Mouse (Mus musculus) MEL (cell line): ENCODE measurements around the gene Kdm5b. TPM values are rescaled to one million over a fixed set of nuclear protein-coding genes. Genes with fewer than 3 reads are reported as not detected.

Source experiments
- DNase-seq: peaks from one replicate; pipeline ENCODE4 v3.0.0; 2011; ENCODE audit warnings: low read depth, low spot score
- H3K27ac ChIP-seq: 2 replicates; pipeline ENCODE4 v1.5.1; 2012; ENCODE audit warnings: low read depth, mild to moderate bottlenecking, control low read depth, low read length, moderate library complexity; ENCODE audit not compliant: control insufficient read depth
- H3K27me3 ChIP-seq, 2 experiments: fragments of 150-350 bp in 1 of 2; sonication (generic) in 1 of 2; 2 replicates each; pipeline ENCODE4 v1.6.1; 2012; ENCODE audit warnings: low read length in 2 of 2, mild to moderate bottlenecking in 2 of 2, improper control_type of control experiment in 1 of 2, moderate library complexity in 1 of 2; ENCODE audit not compliant: insufficient read depth in 2 of 2, control insufficient read depth in 1 of 2
- H3K36me3 ChIP-seq, 2 experiments: 2 replicates each; pipeline ENCODE4 v1.6.1; 2012 to 2014; ENCODE audit warnings: low read length in 2 of 2, improper control_type of control experiment in 1 of 2, inconsistent platforms in 1 of 2, mild to moderate bottlenecking in 1 of 2; ENCODE audit not compliant: insufficient read depth in 2 of 2, control insufficient read depth in 1 of 2
- H3K4me1 ChIP-seq, 2 experiments: fragments of 150-350 bp in 1 of 2; sonication (generic) in 1 of 2; 2 replicates each; pipeline ENCODE4 v1.6.1; 2012; ENCODE audit warnings: low read length in 2 of 2, improper control_type of control experiment in 1 of 2, mild to moderate bottlenecking in 1 of 2; ENCODE audit not compliant: insufficient read depth in 2 of 2, control insufficient read depth in 1 of 2
- H3K4me3 ChIP-seq, 2 experiments: fragments of 150-350 bp in 1 of 2; sonication (generic) in 1 of 2; 2 replicates each; pipeline ENCODE4 v1.5.1; 2012; ENCODE audit warnings: low read depth in 2 of 2, low read length in 2 of 2, mild to moderate bottlenecking in 2 of 2, moderate library complexity in 2 of 2, control low read depth in 1 of 2, improper control_type of control experiment in 1 of 2; ENCODE audit not compliant: control insufficient read depth in 1 of 2, insufficient read depth in 1 of 2
- H3K79me2 ChIP-seq: 2 replicates; pipeline ENCODE4 v1.6.1; 2012; ENCODE audit warnings: mild to moderate bottlenecking, low read length, moderate library complexity; ENCODE audit not compliant: control insufficient read depth, poor library complexity, insufficient read depth
- H3K9ac ChIP-seq: 2 replicates; pipeline ENCODE4 v1.6.1; 2012; ENCODE audit warnings: low read depth, mild to moderate bottlenecking, control low read depth, low read length, moderate library complexity; ENCODE audit not compliant: control insufficient read depth, poor library complexity, severe bottlenecking
- H3K9me3 ChIP-seq: fragments of 150-350 bp; sonication (generic); replicated peaks from 2 replicates; pipeline ENCODE4 v1.6.1; 2012; ENCODE audit warnings: mild to moderate bottlenecking, low read length, improper control_type of control experiment, moderate library complexity; ENCODE audit not compliant: insufficient read depth
- BHLHE40 ChIP-seq: IDR thresholded peaks from 2 replicates; pipeline ENCODE4 v1.6.1; 2012; ENCODE audit warnings: low read depth, mild to moderate bottlenecking, inconsistent platforms, low read length, improper control_type of control experiment, borderline replicate concordance
- CHD1 ChIP-seq: IDR thresholded peaks from 2 replicates; pipeline ENCODE4 v1.6.1; 2012; ENCODE audit warnings: low read depth, mild to moderate bottlenecking, inconsistent platforms, low read length, improper control_type of control experiment
- CTCF ChIP-seq, 3 experiments: IDR thresholded peaks in 2 of 3; conservative IDR thresholded peaks in 1 of 3; 2 replicates each; pipeline ENCODE4 v1.5.1; 2011 to 2012; ENCODE audit warnings: low read length in 3 of 3, low read depth in 2 of 3, mild to moderate bottlenecking in 2 of 3, improper control_type of control experiment in 1 of 3, inconsistent platforms in 1 of 3, mixed read lengths in 1 of 3, moderate library complexity in 1 of 3; ENCODE audit not compliant: control insufficient read depth in 1 of 3, insufficient read depth in 1 of 3, poor library complexity in 1 of 3, severe bottlenecking in 1 of 3
- E2F4 ChIP-seq: IDR thresholded peaks from 2 replicates; pipeline ENCODE4 v1.6.1; 2011; ENCODE audit warnings: low read depth, low read length, improper control_type of control experiment, borderline replicate concordance
- ELF1 ChIP-seq: IDR thresholded peaks from 2 replicates; pipeline ENCODE4 v1.6.1; 2014; ENCODE audit warnings: low read depth, mild to moderate bottlenecking, inconsistent platforms, low read length, improper control_type of control experiment, moderate library complexity
- EP300 ChIP-seq, 2 experiments: IDR thresholded peaks; 2 replicates each; pipeline ENCODE4 v1.6.1; 2011; ENCODE audit warnings: improper control_type of control experiment in 2 of 2, low read length in 2 of 2, low read depth in 1 of 2, mild to moderate bottlenecking in 1 of 2
- ETS1 ChIP-seq: IDR thresholded peaks from 2 replicates; pipeline ENCODE4 v1.6.1; 2012; ENCODE audit warnings: low read depth, mild to moderate bottlenecking, inconsistent platforms, low read length, improper control_type of control experiment, moderate library complexity
- GABPA ChIP-seq: IDR thresholded peaks from 2 replicates; pipeline ENCODE4 v1.6.1; 2012; ENCODE audit warnings: low read depth, mild to moderate bottlenecking, inconsistent platforms, low read length, improper control_type of control experiment, moderate library complexity
- GATA1 ChIP-seq: IDR thresholded peaks from 2 replicates; pipeline ENCODE4 v1.6.1; 2011; ENCODE audit warnings: low read depth, low read length, improper control_type of control experiment
- HCFC1 ChIP-seq: IDR thresholded peaks from 2 replicates; pipeline ENCODE4 v1.6.1; 2012; ENCODE audit warnings: low read depth, mild to moderate bottlenecking, inconsistent platforms, low read length, improper control_type of control experiment, moderate library complexity
- JUND ChIP-seq: IDR thresholded peaks from 2 replicates; pipeline ENCODE4 v1.6.1; 2011; ENCODE audit warnings: low read depth, mild to moderate bottlenecking, improper control_type of control experiment, low read length
- KAT2A ChIP-seq: conservative IDR thresholded peaks from 2 replicates; pipeline ENCODE4 v1.6.1; 2012; ENCODE audit warnings: low read depth, low read length, improper control_type of control experiment, inconsistent platforms
- MAFK ChIP-seq: IDR thresholded peaks from 2 replicates; pipeline ENCODE4 v1.6.1; 2011; ENCODE audit warnings: low read depth, mild to moderate bottlenecking, low read length, improper control_type of control experiment, borderline replicate concordance
- MAX ChIP-seq: IDR thresholded peaks from 2 replicates; pipeline ENCODE4 v1.6.1; 2011; ENCODE audit warnings: low read length, improper control_type of control experiment
- MAZ ChIP-seq: IDR thresholded peaks from 2 replicates; pipeline ENCODE4 v1.6.1; 2012; ENCODE audit warnings: low read depth, mild to moderate bottlenecking, inconsistent platforms, low read length, improper control_type of control experiment
- MEF2A ChIP-seq: IDR thresholded peaks from 2 replicates; pipeline ENCODE4 v1.6.1; 2014; ENCODE audit warnings: low read depth, mild to moderate bottlenecking, inconsistent platforms, low read length, improper control_type of control experiment; ENCODE audit not compliant: poor library complexity, insufficient replicate concordance, severe bottlenecking; ENCODE audit errors: extremely low read depth
- MXI1 ChIP-seq: IDR thresholded peaks from 2 replicates; pipeline ENCODE4 v1.6.1; 2011; ENCODE audit warnings: mild to moderate bottlenecking, low read depth, low read length, improper control_type of control experiment
- MYB ChIP-seq: IDR thresholded peaks from 2 replicates; pipeline ENCODE4 v1.6.1; 2011; ENCODE audit warnings: mild to moderate bottlenecking, low read depth, low read length, improper control_type of control experiment
- MYC ChIP-seq: IDR thresholded peaks from 2 replicates; pipeline ENCODE4 v1.6.1; 2011; ENCODE audit warnings: low read depth, mild to moderate bottlenecking, low read length, improper control_type of control experiment, moderate library complexity
- NELFE ChIP-seq: IDR thresholded peaks from 2 replicates; pipeline ENCODE4 v1.6.1; 2011; ENCODE audit warnings: low read depth, low read length, improper control_type of control experiment
- NRF1 ChIP-seq: IDR thresholded peaks from 2 replicates; pipeline ENCODE4 v1.6.1; 2014; ENCODE audit warnings: low read depth, mild to moderate bottlenecking, inconsistent platforms, low read length, improper control_type of control experiment, moderate library complexity; ENCODE audit not compliant: poor library complexity, insufficient read depth, severe bottlenecking
- POLR2A ChIP-seq, 2 experiments: IDR thresholded peaks; 2 replicates each; pipeline ENCODE4 v1.6.1; 2011 to 2012; ENCODE audit warnings: low read length in 2 of 2, mild to moderate bottlenecking in 2 of 2, control low read depth in 1 of 2, improper control_type of control experiment in 1 of 2, low read depth in 1 of 2, moderate library complexity in 1 of 2; ENCODE audit not compliant: control insufficient read depth in 1 of 2, insufficient read depth in 1 of 2, poor library complexity in 1 of 2
- POLR2AphosphoS2 ChIP-seq: IDR thresholded peaks from 2 replicates; pipeline ENCODE4 v1.6.1; 2011; ENCODE audit warnings: low read length, improper control_type of control experiment
- POLR2AphosphoS5 ChIP-seq: IDR thresholded peaks from 2 replicates; pipeline ENCODE4 v1.6.1; 2012; ENCODE audit warnings: low read depth, borderline replicate concordance, mild to moderate bottlenecking, inconsistent platforms, low read length, moderate library complexity, mixed read lengths
- RAD21 ChIP-seq: IDR thresholded peaks from 2 replicates; pipeline ENCODE4 v1.6.1; 2011; ENCODE audit warnings: mild to moderate bottlenecking, low read depth, low read length, improper control_type of control experiment
- RCOR1 ChIP-seq: IDR thresholded peaks from 2 replicates; pipeline ENCODE4 v1.6.1; 2012; ENCODE audit warnings: low read depth, mild to moderate bottlenecking, inconsistent platforms, low read length, improper control_type of control experiment
- SIN3A ChIP-seq: IDR thresholded peaks from 2 replicates; pipeline ENCODE4 v1.6.1; 2012; ENCODE audit warnings: low read length, improper control_type of control experiment, inconsistent platforms
- SMC3 ChIP-seq: IDR thresholded peaks from 2 replicates; pipeline ENCODE4 v1.6.1; 2011; ENCODE audit warnings: low read depth, low read length, improper control_type of control experiment
- TAL1 ChIP-seq: IDR thresholded peaks from 2 replicates; pipeline ENCODE4 v1.6.1; 2012; ENCODE audit warnings: mild to moderate bottlenecking, inconsistent platforms, low read length, moderate library complexity, mixed read lengths
- TBP ChIP-seq: IDR thresholded peaks from 2 replicates; pipeline ENCODE4 v1.8.0; 2011; ENCODE audit warnings: low read depth, low read length, improper control_type of control experiment
- TCF12 ChIP-seq: IDR thresholded peaks from 2 replicates; pipeline ENCODE4 v1.6.1; 2014; ENCODE audit warnings: low read depth, mild to moderate bottlenecking, inconsistent platforms, low read length, improper control_type of control experiment, moderate library complexity
- USF1 ChIP-seq: IDR thresholded peaks from 2 replicates; pipeline ENCODE4 v1.6.1; 2014; ENCODE audit warnings: low read depth, mild to moderate bottlenecking, inconsistent platforms, low read length, improper control_type of control experiment, moderate library complexity
- USF2 ChIP-seq, 2 experiments: IDR thresholded peaks; 2 replicates each; pipeline ENCODE4 v1.6.1; 2011 to 2012; ENCODE audit warnings: improper control_type of control experiment in 2 of 2, low read length in 2 of 2, borderline replicate concordance in 1 of 2, inconsistent platforms in 1 of 2, low read depth in 1 of 2, mild to moderate bottlenecking in 1 of 2; ENCODE audit not compliant: insufficient read depth in 1 of 2
- ZKSCAN1 ChIP-seq: IDR thresholded peaks from 2 replicates; pipeline ENCODE4 v1.6.1; 2012; ENCODE audit warnings: low read depth, mild to moderate bottlenecking, inconsistent platforms, low read length, improper control_type of control experiment, moderate library complexity
- ZMIZ1 ChIP-seq: IDR thresholded peaks from 2 replicates; pipeline ENCODE4 v1.6.1; 2012; ENCODE audit warnings: low read depth, mild to moderate bottlenecking, inconsistent platforms, low read length, improper control_type of control experiment, moderate library complexity
- ZNF384 ChIP-seq: IDR thresholded peaks from 2 replicates; pipeline ENCODE4 v1.6.1; 2012; ENCODE audit warnings: low read depth, mild to moderate bottlenecking, inconsistent platforms, low read length, improper control_type of control experiment
- polyA plus RNA-seq, 2 experiments: library from polyadenylated mRNA; stranded (reverse) in 1 of 2; unstranded in 1 of 2; fragments of >175 nt in 1 of 2; fragments of >200 nt in 1 of 2; gene quantifications; 2 replicates each; pipeline versions ENCODE4 v1.2.1 to v1.2.4; 2012; ENCODE audit warnings: low replicate concordance in 2 of 2, low read depth in 1 of 2; ENCODE audit not compliant: insufficient read length in 2 of 2, insufficient read depth in 1 of 2, missing spikeins in 1 of 2
- total RNA-seq: library from RNA; depleted of rRNA; stranded (reverse); fragments of 300-350 nt; gene quantifications from 2 replicates; pipeline ENCODE4 v1.2.3, GENCODE M21; 2012; rRNA removed

Gene Kdm5b
- total RNA-seq: 25.5 and 37.7 TPM in 2 replicates
- 10 to 100 TPM; 31.8 to 48.6 TPM for polyA plus RNA-seq

GRCm38 (mm10) chr1:134559976-134560375 is at the start of gene Kdm5b:
TSS of gene Kdm5b (plus strand) at chr1:134560171.
- Histone ChIP-seq H3K4me1 (peaks cover 12 to 37% of the 10 kb centered on the region in 2 experiments), H3K27me3 (no peaks in the 10 kb centered on the region), H3K9me3 (no peaks in the 10 kb centered on the region), H3K79me2 (peaks cover 48% of the 10 kb centered on the region), H3K4me3 (peak within 1 kb of the TSS; percentile 71 to 79), H3K27ac (peak within 1 kb of the TSS; percentile 44), H3K9ac (peak within 1 kb of the TSS; percentile 94), H3K36me3 (peaks cover 1 to 30% of the 10 kb centered on the region in 2 experiments; a peak in 3 of 4 replicates)
- peak; percentile 89 for DNase-seq
- TF ChIP-seq MAFK (no peak), TCF12 (peak; percentile 88), MEF2A (no peak), JUND (no peak; the same call in 1 of the 2 replicates), MAX (peak; percentile 94), ZMIZ1 (peak; percentile 94), MAZ (peak; percentile 99), CHD1 (0 out of 2 replicates have a peak, but pooled peaks have one; percentile 41), CTCF (IDR thresholded peaks at IDR 0.05 in 2 of 3, conservative IDR thresholded peaks at IDR 0.05 in 1 of 3; ENCODE audit: control insufficient read depth in 1 of 3, insufficient read depth in 1 of 3, low read depth in 2 of 3, low read length in 3 of 3, poor library complexity in 1 of 3, severe bottlenecking in 1 of 3) (no peak), ZNF384 (peak; percentile 64; the same call in 1 of the 2 replicates), SIN3A (peak; percentile 100), ETS1 (peak; percentile 91), HCFC1 (peak; percentile 81), USF1 (peak; percentile 40; the same call in 1 of the 2 replicates), ELF1 (peak; percentile 38), MYC (no peak), POLR2A (IDR thresholded peaks at IDR 0.05; ENCODE audit: control insufficient read depth in 1 of 2, insufficient read depth in 1 of 2, low read depth in 1 of 2, low read length in 2 of 2, poor library complexity in 1 of 2) (peak; percentile 69 to 92), POLR2AphosphoS5 (0 out of 2 replicates have a peak, but pooled peaks have one; percentile 47), POLR2AphosphoS2 (peak; percentile 91), NRF1 (peak; percentile 28; the same call in 1 of the 2 replicates), TAL1 (no peak), RCOR1 (no peak), GABPA (no peak; the same call in 1 of the 2 replicates), USF2 (IDR thresholded peaks at IDR 0.05; ENCODE audit: borderline replicate concordance in 1 of 2, insufficient read depth in 1 of 2, low read depth in 1 of 2, low read length in 2 of 2) (no peak), MXI1 (peak; percentile 98), NELFE (peak; percentile 93), E2F4 (no peak), GATA1 (no peak), EP300 (IDR thresholded peaks at IDR 0.05; ENCODE audit: low read depth in 1 of 2, low read length in 2 of 2) (peak in 1 of 2 experiments; percentile 40; a peak in 2 of 4 replicates), MYB (peak; percentile 26; the same call in 1 of the 2 replicates), KAT2A (peak; percentile 87), TBP (peak; percentile 96), RAD21 (no peak), ZKSCAN1 (0 out of 2 replicates have a peak, but pooled peaks have one; percentile 54), SMC3 (no peak; the same call in 1 of the 2 replicates), BHLHE40 (peak; percentile 29; the same call in 1 of the 2 replicates)
